Mouse (Mus musculus) heart, embryonic 15.5 days (tissue): Measurements from ENCODE around the gene Notch4. TPM values are rescaled to one million over a fixed set of nuclear protein-coding genes. Genes with fewer than 3 reads are reported as not detected.

ENCODE experiments used
- ATAC-seq: fragments of 200-750 bp; cut with Nextera tagmentation; replicated peaks from 2 replicates; pipeline ENCODE4 v1.8.0; 2017; ENCODE audit warnings: low read depth, moderate TSS enrichment; ENCODE audit not compliant: insufficient number of reproducible peaks, insufficient read depth, low FRiP score
- H3K27ac ChIP-seq: fragments of 300-500 bp; sonication (generic); 2 replicates; pipeline ENCODE4 v1.5.1; 2015; ENCODE audit warnings: mild to moderate bottlenecking, inconsistent platforms
- H3K27me3 ChIP-seq: fragments of 300-500 bp; sonication (generic); 2 replicates; pipeline ENCODE4 v1.6.1; 2015; ENCODE audit warnings: inconsistent platforms
- H3K36me3 ChIP-seq: fragments of 300-500 bp; sonication (generic); 2 replicates; pipeline ENCODE4 v1.6.1; 2015; ENCODE audit warnings: mild to moderate bottlenecking, inconsistent platforms
- H3K4me1 ChIP-seq: fragments of 300-500 bp; sonication (generic); replicated peaks from 2 replicates; pipeline ENCODE4 v1.6.1; 2015; ENCODE audit warnings: inconsistent platforms
- H3K4me2 ChIP-seq: fragments of 300-500 bp; sonication (generic); 2 replicates; pipeline ENCODE4 v1.6.1; 2015; ENCODE audit warnings: inconsistent platforms, mild to moderate bottlenecking, moderate library complexity
- H3K4me3 ChIP-seq: fragments of 300-500 bp; sonication (generic); 2 replicates; pipeline ENCODE4 v1.5.1; 2015; ENCODE audit warnings: mild to moderate bottlenecking, inconsistent platforms
- H3K9ac ChIP-seq: fragments of 300-500 bp; sonication (generic); 2 replicates; pipeline ENCODE4 v1.6.1; 2015; ENCODE audit warnings: mild to moderate bottlenecking, inconsistent platforms
- H3K9me3 ChIP-seq: fragments of 300-500 bp; sonication (generic); replicated peaks from 2 replicates; pipeline ENCODE4 v1.6.1; 2016; ENCODE audit warnings: inconsistent platforms
- WGBS: fragments of 180-500 bp; shearing (Covaris S2); methylation state at CpG from one replicate; pipeline ENCODE4 v1.1.7; 2015; ENCODE audit warnings: mixed read lengths; 5-methylcytosine and 5-hydroxymethylcytosine counted together
- polyA plus RNA-seq: library from polyadenylated mRNA; unstranded; fragments of >200 nt; fragmentation: Nextera tagmentation; extraction: Ambion mirVana; gene quantifications from 2 replicates; pipeline ENCODE4 v1.2.1, GENCODE M21; 2015

The Notch4 gene
- polyA plus RNA-seq, 1 experiment from 2014 or later: 5.8 TPM

- 73% methylated on average over 4 of the region's 4 CpGs for WGBS
- Histone ChIP-seq H3K9ac (no peak overlapping the region), H3K4me2 (no peak overlapping the region), H3K27me3 (peaks cover 4% of the 10 kb centered on the region; the same call in 1 of the 2 replicates), H3K36me3 (no peaks in the 10 kb centered on the region), H3K9me3 (no peaks in the 10 kb centered on the region), H3K27ac (no peak overlapping the region), H3K4me1 (0 out of 2 replicates have a peak, but pooled peaks cover 2% of the 10 kb centered on the region), H3K4me3 (no peak overlapping the region)
- no peak for ATAC-seq
Measured at GRCm38 (mm10) chr17:34569919-34570318, 5.9 kb downstream of the Notch4 start.

- 23% methylated on average over 5 of the region's 5 CpGs for WGBS
- Histone ChIP-seq H3K4me2 (no peak overlapping the region), H3K27me3 (peaks cover 4% of the 10 kb centered on the region; the same call in 1 of the 2 replicates), H3K27ac (no peak overlapping the region), H3K9ac (no peak overlapping the region), H3K4me1 (no peaks in the 10 kb centered on the region), H3K9me3 (no peaks in the 10 kb centered on the region), H3K4me3 (no peak overlapping the region), H3K36me3 (no peaks in the 10 kb centered on the region)
- no peak for ATAC-seq
Measured at GRCm38 (mm10) chr17:34571875-34572274, 7.8 kb downstream of the Notch4 start.

- Histone ChIP-seq H3K4me1 (no peaks in the 10 kb centered on the region), H3K9ac (no peak overlapping the region), H3K36me3 (no peaks in the 10 kb centered on the region), H3K9me3 (no peaks in the 10 kb centered on the region), H3K4me2 (no peak overlapping the region), H3K27ac (no peak overlapping the region), H3K27me3 (peaks cover 2% of the 10 kb centered on the region; the same call in 1 of the 2 replicates), H3K4me3 (no peak overlapping the region)
- ATAC-seq: no peak
- WGBS: 20% methylated on average over 15 of the region's 15 CpGs
Measured at GRCm38 (mm10) chr17:34572361-34572760, 8.3 kb downstream of the Notch4 start.

GRCm38 (mm10) chr17:34576577-34576976 lies 12.5 kb downstream of the Notch4 start:
- WGBS: 58% methylated on average over 5 of the region's 5 CpGs
- Histone ChIP-seq H3K9ac (no peak overlapping the region), H3K36me3 (no peaks in the 10 kb centered on the region), H3K4me3 (no peak overlapping the region), H3K9me3 (no peaks in the 10 kb centered on the region), H3K27ac (no peak overlapping the region), H3K4me2 (no peak overlapping the region), H3K27me3 (no peaks in the 10 kb centered on the region), H3K4me1 (no peaks in the 10 kb centered on the region)
- ATAC-seq: no peak

- 91% methylated on average over 3 of the region's 3 CpGs for WGBS
- H3K4me1 ChIP-seq: no peaks in the 10 kb centered on the region
Measured at GRCm38 (mm10) chr17:34578070-34578469, 14.0 kb downstream of the Notch4 start.

GRCm38 (mm10) chr17:34582528-34582927 lies 18.5 kb downstream of the Notch4 start:
- WGBS: 76% methylated on average over 12 of the region's 12 CpGs
- Histone ChIP-seq H3K36me3 (no peaks in the 10 kb centered on the region), H3K9ac (no peak overlapping the region), H3K27me3 (peaks cover 3% of the 10 kb centered on the region; the same call in 1 of the 2 replicates), H3K27ac (no peak overlapping the region), H3K4me3 (no peak overlapping the region), H3K4me1 (peaks cover 13% of the 10 kb centered on the region), H3K9me3 (no peaks in the 10 kb centered on the region), H3K4me2 (no peak overlapping the region)
- ATAC-seq: no peak

More at GRCm38 (mm10) chr17:34578070-34578469, 14.0 kb downstream of the Notch4 start:
- H3K4me2 ChIP-seq: no peak overlapping the region
- H3K27me3 ChIP-seq: no peaks in the 10 kb centered on the region
- H3K27ac ChIP-seq: no peak overlapping the region
- ATAC-seq: no peak
- H3K9ac ChIP-seq: no peak overlapping the region
- no peaks in the 10 kb centered on the region for H3K36me3 ChIP-seq
- H3K9me3 ChIP-seq: no peaks in the 10 kb centered on the region
- no peak overlapping the region for H3K4me3 ChIP-seq

- WGBS: 66% methylated on average over 7 of the region's 7 CpGs
- peaks cover 19% of the 10 kb centered on the region for H3K4me1 ChIP-seq
- no peak overlapping the region for H3K4me3 ChIP-seq
- peaks cover 3% of the 10 kb centered on the region; the same call in 1 of the 2 replicates for H3K27me3 ChIP-seq
- no peak overlapping the region for H3K9ac ChIP-seq
- no peak overlapping the region for H3K4me2 ChIP-seq
- H3K9me3 ChIP-seq: no peaks in the 10 kb centered on the region
- no peak for ATAC-seq
- no peak overlapping the region for H3K27ac ChIP-seq
- no peaks in the 10 kb centered on the region for H3K36me3 ChIP-seq
Measured at GRCm38 (mm10) chr17:34583397-34583796, 19.3 kb downstream of the Notch4 start.

- 88% methylated on average over 8 of the region's 8 CpGs for WGBS
Measured at GRCm38 (mm10) chr17:34583819-34584218, 19.8 kb downstream of the Notch4 start.

GRCm38 (mm10) chr17:34585121-34585520 lies 21.1 kb downstream of the Notch4 start:
- Histone ChIP-seq H3K4me3 (no peak overlapping the region), H3K4me2 (no peak overlapping the region), H3K9ac (no peak overlapping the region), H3K9me3 (no peaks in the 10 kb centered on the region), H3K27me3 (peaks cover 3% of the 10 kb centered on the region; the same call in 1 of the 2 replicates), H3K27ac (no peak overlapping the region), H3K36me3 (no peaks in the 10 kb centered on the region), H3K4me1 (peaks cover 35% of the 10 kb centered on the region)
- 89% methylated on average over 8 of the region's 8 CpGs for WGBS
- no peak for ATAC-seq

More at GRCm38 (mm10) chr17:34583819-34584218, 19.8 kb downstream of the Notch4 start:
- no peak for ATAC-seq
- H3K36me3 ChIP-seq: no peaks in the 10 kb centered on the region
- H3K4me2 ChIP-seq: no peak overlapping the region
- no peak overlapping the region for H3K4me3 ChIP-seq
- H3K27me3 ChIP-seq: peaks cover 3% of the 10 kb centered on the region; the same call in 1 of the 2 replicates
- H3K4me1 ChIP-seq: peaks cover 23% of the 10 kb centered on the region
- H3K9me3 ChIP-seq: no peaks in the 10 kb centered on the region
- H3K27ac ChIP-seq: no peak overlapping the region
- H3K9ac ChIP-seq: no peak overlapping the region

GRCm38 (mm10) chr17:34585877-34586771 lies 22.1 kb downstream of the Notch4 start:
- peak overlapping the region; percentile 98 for H3K27ac ChIP-seq
- peaks cover 45% of the 10 kb centered on the region for H3K4me1 ChIP-seq
- H3K4me3 ChIP-seq: peak overlapping the region; percentile 78
- H3K27me3 ChIP-seq: peaks cover 3% of the 10 kb centered on the region; the same call in 1 of the 2 replicates
- H3K9me3 ChIP-seq: no peaks in the 10 kb centered on the region
- H3K9ac ChIP-seq: peak overlapping the region; percentile 82
- no peaks in the 10 kb centered on the region for H3K36me3 ChIP-seq
- H3K4me2 ChIP-seq: peak overlapping the region; percentile 96
- WGBS: 33% methylated on average over 32 of the region's 32 CpGs
- no peak for ATAC-seq

- WGBS: under 1% methylated on average over 38 of the region's 38 CpGs
- peak; percentile 80 for ATAC-seq
Measured at GRCm38 (mm10) chr17:34586796-34587422, 22.8 kb downstream of the Notch4 start.

More at GRCm38 (mm10) chr17:34586796-34587422, 22.8 kb downstream of the Notch4 start:
- Histone ChIP-seq H3K4me1 (peaks cover 51% of the 10 kb centered on the region), H3K36me3 (no peaks in the 10 kb centered on the region), H3K27me3 (peaks cover 3% of the 10 kb centered on the region; the same call in 1 of the 2 replicates), H3K27ac (peak overlapping the region; percentile 98), H3K4me3 (peak overlapping the region; percentile 78), H3K9ac (peak overlapping the region; percentile 82), H3K4me2 (peak overlapping the region; percentile 96), H3K9me3 (no peaks in the 10 kb centered on the region)
